Mouse (Mus musculus) cerebellum, adult 2 months (tissue): Measurements from ENCODE around the gene Mfsd6. TPM values are rescaled to one million over a fixed set of nuclear protein-coding genes. Genes with fewer than 3 reads are reported as not detected.

Experiments
- DNase-seq, 2 experiments: peaks; one replicate each; pipeline ENCODE4 v3.0.0; 2021
- H3K27ac ChIP-seq: fragments of 200-500 bp; 2 replicates; pipeline ENCODE4 v1.5.1; 2012; ENCODE audit warnings: low read length, control low read depth, inconsistent platforms; ENCODE audit not compliant: insufficient read depth
- H3K27me3 ChIP-seq: fragments of 200-500 bp; 2 replicates; pipeline ENCODE4 v1.6.1; 2012; ENCODE audit warnings: inconsistent platforms, mild to moderate bottlenecking, low read length, moderate library complexity; ENCODE audit not compliant: control insufficient read depth, insufficient read depth
- H3K4me1 ChIP-seq: fragments of 200-500 bp; 2 replicates; pipeline ENCODE4 v1.6.1; 2011; ENCODE audit warnings: low read length; ENCODE audit not compliant: control insufficient read depth, insufficient read depth
- H3K4me3 ChIP-seq: fragments of 200-500 bp; replicated peaks from 2 replicates; pipeline ENCODE3; 2011; ENCODE audit warnings: mild to moderate bottlenecking, low read depth, low read length, control low read depth; ENCODE audit not compliant: insufficient read depth
- CTCF ChIP-seq: fragments of 200-500 bp; IDR thresholded peaks from 2 replicates; pipeline ENCODE4 v1.5.1; 2011; ENCODE audit warnings: low read depth, mild to moderate bottlenecking, control low read depth, low read length, moderate library complexity, borderline replicate concordance; ENCODE audit not compliant: insufficient read depth
- POLR2A ChIP-seq: fragments of 200-500 bp; IDR thresholded peaks from 2 replicates; pipeline ENCODE4 v1.6.1; 2011; ENCODE audit warnings: low read length, control low read depth, borderline replicate concordance; ENCODE audit not compliant: insufficient read depth
- WGBS: fragments of 180-500 bp; shearing (Covaris S2); methylation state at CpG from one replicate; pipeline ENCODE4 v1.1.7; 2018; 5-methylcytosine and 5-hydroxymethylcytosine counted together
- polyA plus RNA-seq: library from polyadenylated mRNA; depleted of rRNA; stranded (reverse); fragments of >200 nt; gene quantifications from 2 replicates; pipeline ENCODE4 v1.2.3, GENCODE M21; 2012

The Mfsd6 gene
- polyA plus RNA-seq, 1 experiment: 51.5 TPM

GRCm38 (mm10) chr1:52722586-52722985 is 4.7 kb downstream of the Mfsd6 start:
- Histone ChIP-seq H3K27ac (no peak overlapping the region), H3K4me1 (peaks cover 6% of the 10 kb centered on the region; the same call in 1 of the 2 replicates), H3K4me3 (no peak overlapping the region), H3K27me3 (no peaks in the 10 kb centered on the region)
- 17% methylated on average over 4 of the region's 4 CpGs for WGBS
- TF ChIP-seq CTCF: no peak
- TF ChIP-seq POLR2A: no peak
- DNase-seq: peak in 1 of 2 experiments; percentile 34

- no peak for TF ChIP-seq CTCF
- TF ChIP-seq POLR2A: no peak
- WGBS: 63% methylated on average over 5 of the region's 5 CpGs
- DNase-seq: no peak
- Histone ChIP-seq H3K4me3 (no peak overlapping the region), H3K4me1 (peaks cover 11% of the 10 kb centered on the region; the same call in 1 of the 2 replicates), H3K27ac (no peak overlapping the region), H3K27me3 (no peaks in the 10 kb centered on the region)
Measured at GRCm38 (mm10) chr1:52719096-52719495, 8.2 kb downstream of the Mfsd6 start.

GRCm38 (mm10) chr1:52718068-52718748 is 9.1 kb downstream of the Mfsd6 start:
- no peak overlapping the region for H3K27ac ChIP-seq
- TF ChIP-seq POLR2A (no peak), CTCF (no peak)

GRCm38 (mm10) chr1:52714451-52714850 is 12.8 kb downstream of the Mfsd6 start:
- no peak for DNase-seq
- WGBS: 22% methylated on average over 1 of the region's 1 CpGs
- TF ChIP-seq CTCF: no peak
- no peak for TF ChIP-seq POLR2A
- peak overlapping the region; percentile 10; the same call in 1 of the 2 replicates for H3K27ac ChIP-seq
- peaks cover 10% of the 10 kb centered on the region for H3K4me1 ChIP-seq
- H3K27me3 ChIP-seq: no peaks in the 10 kb centered on the region
- no peak overlapping the region for H3K4me3 ChIP-seq

More at GRCm38 (mm10) chr1:52718068-52718748, 9.1 kb downstream of the Mfsd6 start:
- 59% methylated on average over 3 of the region's 3 CpGs for WGBS
- Histone ChIP-seq H3K4me3 (no peak overlapping the region), H3K4me1 (peaks cover 13% of the 10 kb centered on the region), H3K27me3 (no peaks in the 10 kb centered on the region)
- no peak for DNase-seq

- TF ChIP-seq POLR2A (no peak), CTCF (no peak)
- no peak for DNase-seq
- peak overlapping the region; percentile 10; the same call in 1 of the 2 replicates for H3K27ac ChIP-seq
- no peak overlapping the region for H3K4me3 ChIP-seq
- H3K27me3 ChIP-seq: no peaks in the 10 kb centered on the region
- WGBS: 15% methylated on average over 3 of the region's 3 CpGs
- H3K4me1 ChIP-seq: peaks cover 10% of the 10 kb centered on the region
Measured at GRCm38 (mm10) chr1:52714021-52714420, 13.2 kb downstream of the Mfsd6 start.

- Histone ChIP-seq H3K27me3 (no peaks in the 10 kb centered on the region), H3K27ac (no peak overlapping the region), H3K4me1 (peaks cover 7% of the 10 kb centered on the region), H3K4me3 (no peak overlapping the region)
- TF ChIP-seq POLR2A (no peak), CTCF (no peak)
- DNase-seq: no peak
- WGBS: 89% methylated on average over 6 of the region's 6 CpGs
Measured at GRCm38 (mm10) chr1:52708745-52709144, 18.5 kb downstream of the Mfsd6 start.

- Histone ChIP-seq H3K27me3 (no peaks in the 10 kb centered on the region), H3K27ac (no peak overlapping the region), H3K4me1 (peaks cover 3% of the 10 kb centered on the region; the same call in 1 of the 2 replicates), H3K4me3 (no peak overlapping the region)
- TF ChIP-seq POLR2A: no peak
- no peak for TF ChIP-seq CTCF
- no peak for DNase-seq
- 96% methylated on average over 3 of the region's 3 CpGs for WGBS
Measured at GRCm38 (mm10) chr1:52707030-52707429, 20.2 kb downstream of the Mfsd6 start.
